Mouse (Mus musculus) frontal cortex, postnatal 36 days (tissue): ENCODE data around the gene Mrpl33.

ENCODE experiments used
- DNase-seq, 2 experiments: peaks; one replicate each; pipeline ENCODE4 v3.0.0; 2022; ENCODE audit warnings: low spot score in 2 of 2

Mrpl33 gene

GRCm38 (mm10) chr5:31698297-31698726 lies 101.6 kb downstream of the Mrpl33 start:
- peak; percentile 84 for DNase-seq

GRCm38 (mm10) chr5:31698931-31699330 lies 102.2 kb downstream of the Mrpl33 start:
- DNase-seq = no peak

- DNase-seq = no peak
Measured at GRCm38 (mm10) chr5:31699397-31699796, 102.7 kb downstream of the Mrpl33 start.

GRCm38 (mm10) chr5:31704971-31705370 lies 108.2 kb downstream of the Mrpl33 start:
- peak; percentile 61 to 84 for DNase-seq

- no peak for DNase-seq
Measured at GRCm38 (mm10) chr5:31706826-31707225, 110.1 kb downstream of the Mrpl33 start.

- DNase-seq = no peak
Measured at GRCm38 (mm10) chr5:31709389-31709788, 112.7 kb downstream of the Mrpl33 start.

GRCm38 (mm10) chr5:31713280-31713711 lies 116.6 kb downstream of the Mrpl33 start:
- no peak for DNase-seq

GRCm38 (mm10) chr5:31713841-31714264 lies 117.1 kb downstream of the Mrpl33 start:
- no peak for DNase-seq
